Mouse (Mus musculus): Measurements from ENCODE around the gene Hist2h2be.

DNA sequence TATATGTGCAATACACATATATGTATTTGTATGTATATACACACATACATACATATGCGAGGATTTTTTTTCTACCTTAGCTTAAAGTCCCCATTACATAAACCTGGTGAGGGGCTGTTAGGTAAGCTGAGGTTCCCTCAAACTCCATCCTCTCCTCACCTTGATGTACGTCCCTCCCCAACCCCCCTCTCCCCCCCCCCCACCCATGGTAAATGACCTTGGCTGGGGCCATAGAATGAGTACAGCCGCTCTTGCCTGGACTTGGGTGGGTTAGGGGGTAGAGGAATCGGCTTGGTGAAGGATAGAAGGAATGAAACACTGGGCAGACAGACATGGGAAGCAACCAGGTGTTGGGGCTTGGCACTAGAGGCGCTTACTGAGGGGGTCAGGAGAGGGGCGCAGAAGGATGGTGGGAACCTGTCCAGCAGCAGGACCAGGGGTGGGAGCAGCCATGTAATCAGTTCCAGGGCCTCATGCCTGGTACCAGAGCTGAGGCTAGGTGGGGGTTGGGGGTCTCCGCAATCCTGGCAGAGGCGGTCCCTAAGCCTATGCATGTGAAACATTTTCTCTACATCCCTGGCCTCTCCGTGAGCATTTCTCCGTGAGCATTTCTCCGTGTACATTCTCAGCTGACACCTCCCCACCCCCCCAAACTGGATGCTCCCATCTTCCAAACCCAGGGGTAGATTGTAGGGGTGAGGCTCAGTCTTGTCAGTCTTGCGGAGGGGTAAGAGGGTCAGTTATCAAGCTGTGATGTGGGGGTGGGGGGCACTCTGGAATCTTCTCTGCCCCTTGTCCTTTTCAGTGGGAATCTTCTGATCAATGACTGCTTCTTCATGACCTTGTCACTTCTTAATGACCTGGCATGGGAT, 39.2 kb upstream of the Hist2h2be start:
- no peak for TF ChIP-seq USF1 (IDR thresholded peaks at IDR 0.05; ENCODE audit: low read depth, low read length)
- no peak for TF ChIP-seq ZNF384 (IDR thresholded peaks at IDR 0.05; ENCODE audit: low read depth, low read length)

Data from MEL (cell line).